Mouse (Mus musculus) spleen, adult 2 months (tissue): ENCODE measurements around the gene Fezf2. TPM values are rescaled to one million over a fixed set of nuclear protein-coding genes. Genes with fewer than 3 reads are reported as not detected.

ENCODE experiments used
- DNase-seq, 2 experiments: peaks; one replicate each; pipeline versions ENCODE4 v3.0.0 to v3.0.0-alpha.2; 2012 to 2021; ENCODE audit warnings: low spot score in 2 of 2, low read depth in 1 of 2
- H3K27ac ChIP-seq: fragments of 200-500 bp; 2 replicates; pipeline ENCODE4 v1.5.1; 2012; ENCODE audit warnings: low read length, inconsistent platforms; ENCODE audit not compliant: insufficient read depth
- H3K27me3 ChIP-seq: fragments of 200-500 bp; 2 replicates; pipeline ENCODE4 v1.6.1; 2012; ENCODE audit warnings: mild to moderate bottlenecking, moderate library complexity, low read length, inconsistent platforms; ENCODE audit not compliant: control insufficient read depth, insufficient read depth
- H3K36me3 ChIP-seq: fragments of 200-500 bp; 2 replicates; pipeline ENCODE4 v1.6.1; 2012; ENCODE audit warnings: mild to moderate bottlenecking, low read length, inconsistent platforms; ENCODE audit not compliant: control insufficient read depth, insufficient read depth
- H3K4me1 ChIP-seq: fragments of 200-500 bp; 2 replicates; pipeline ENCODE4 v1.6.1; 2011; ENCODE audit warnings: inconsistent platforms; ENCODE audit not compliant: control insufficient read depth, insufficient read depth, insufficient read length
- H3K4me3 ChIP-seq: fragments of 200-500 bp; 2 replicates; pipeline ENCODE4 v1.5.1; 2011; ENCODE audit warnings: mild to moderate bottlenecking, inconsistent platforms; ENCODE audit not compliant: insufficient read depth, insufficient read length; ENCODE audit errors: extremely low read depth
- CTCF ChIP-seq: fragments of 200-500 bp; IDR thresholded peaks from 2 replicates; pipeline ENCODE4 v1.5.1; 2011; ENCODE audit warnings: mild to moderate bottlenecking, inconsistent platforms; ENCODE audit not compliant: insufficient read depth, insufficient read length, insufficient replicate concordance; ENCODE audit errors: extremely low read depth
- POLR2A ChIP-seq: fragments of 200-500 bp; IDR thresholded peaks from 2 replicates; pipeline ENCODE4 v1.6.1; 2011; ENCODE audit warnings: low read depth, low read length, inconsistent platforms
- WGBS: fragments of 180-500 bp; shearing (Covaris S2); methylation state at CpG from one replicate; pipeline ENCODE4 v1.1.7; 2018; 5-methylcytosine and 5-hydroxymethylcytosine counted together
- polyA plus RNA-seq: library from polyadenylated mRNA; depleted of rRNA; stranded (reverse); fragments of >200 nt; gene quantifications from 2 replicates; pipeline ENCODE4 v1.2.3, GENCODE M21; 2012

Fezf2 gene
- polyA plus RNA-seq, 1 experiment, result not detected

DNA sequence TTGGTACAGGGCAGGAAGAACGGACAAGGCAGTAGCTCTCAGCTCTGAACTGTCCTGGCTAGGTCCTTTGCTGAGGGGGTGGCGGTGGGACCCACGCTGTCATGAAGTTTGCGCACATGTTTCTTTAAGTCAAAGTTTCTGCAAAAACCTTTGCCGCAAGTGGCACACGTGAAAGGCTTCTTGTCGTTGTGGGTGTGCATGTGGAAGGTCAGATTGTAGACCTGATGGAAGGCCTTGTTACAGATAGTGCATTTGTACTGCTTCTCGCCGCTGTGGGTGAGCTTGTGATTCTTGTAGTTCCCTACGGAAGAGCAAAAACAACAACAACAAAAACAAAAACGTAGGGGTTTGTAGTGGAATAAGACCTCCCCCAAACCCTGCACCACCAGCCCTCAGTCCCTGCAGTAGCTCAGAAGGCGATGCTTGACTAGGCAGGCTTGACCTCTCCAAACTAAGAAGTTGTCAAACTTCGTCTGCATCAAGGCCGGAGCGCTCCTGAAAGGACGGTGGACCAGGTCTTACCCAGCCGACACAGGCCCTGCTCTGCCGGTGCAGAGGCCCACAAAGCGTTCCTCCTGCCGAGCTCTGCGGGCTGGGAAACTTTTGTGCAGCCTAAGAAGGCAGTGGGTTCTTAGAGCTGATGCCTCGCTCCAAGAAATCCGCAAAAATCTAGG lies 5.4 kb downstream of the Fezf2 start:
- 7% methylated on average over 23 of the region's 23 CpGs for WGBS
- Histone ChIP-seq H3K27me3 (peaks cover 31% of the 10 kb centered on the region), H3K4me3 (no peak overlapping the region), H3K36me3 (no peaks in the 10 kb centered on the region), H3K4me1 (no peaks in the 10 kb centered on the region), H3K27ac (no peak overlapping the region)
- DNase-seq, result no peak
- no peak for TF ChIP-seq POLR2A
- no peak for TF ChIP-seq CTCF

- WGBS, result 14% methylated on average over 24 of the region's 24 CpGs
- no peak for TF ChIP-seq CTCF
- no peak for TF ChIP-seq POLR2A
- H3K36me3 ChIP-seq, result no peaks in the 10 kb centered on the region
- H3K27ac ChIP-seq, result no peak overlapping the region
- DNase-seq, result no peak
- peaks cover 31% of the 10 kb centered on the region for H3K27me3 ChIP-seq
- H3K4me1 ChIP-seq, result no peaks in the 10 kb centered on the region
- no peak overlapping the region for H3K4me3 ChIP-seq
These were observed 6.1 kb downstream of the Fezf2 start for GRCm38 (mm10) chr14:12341789-12342457.

- no peak for TF ChIP-seq POLR2A
- no peak for TF ChIP-seq CTCF
- 4% methylated on average over 42 of the region's 42 CpGs for WGBS
These were observed 6.8 kb downstream of the Fezf2 start for GRCm38 (mm10) chr14:12341075-12341788.

DNA sequence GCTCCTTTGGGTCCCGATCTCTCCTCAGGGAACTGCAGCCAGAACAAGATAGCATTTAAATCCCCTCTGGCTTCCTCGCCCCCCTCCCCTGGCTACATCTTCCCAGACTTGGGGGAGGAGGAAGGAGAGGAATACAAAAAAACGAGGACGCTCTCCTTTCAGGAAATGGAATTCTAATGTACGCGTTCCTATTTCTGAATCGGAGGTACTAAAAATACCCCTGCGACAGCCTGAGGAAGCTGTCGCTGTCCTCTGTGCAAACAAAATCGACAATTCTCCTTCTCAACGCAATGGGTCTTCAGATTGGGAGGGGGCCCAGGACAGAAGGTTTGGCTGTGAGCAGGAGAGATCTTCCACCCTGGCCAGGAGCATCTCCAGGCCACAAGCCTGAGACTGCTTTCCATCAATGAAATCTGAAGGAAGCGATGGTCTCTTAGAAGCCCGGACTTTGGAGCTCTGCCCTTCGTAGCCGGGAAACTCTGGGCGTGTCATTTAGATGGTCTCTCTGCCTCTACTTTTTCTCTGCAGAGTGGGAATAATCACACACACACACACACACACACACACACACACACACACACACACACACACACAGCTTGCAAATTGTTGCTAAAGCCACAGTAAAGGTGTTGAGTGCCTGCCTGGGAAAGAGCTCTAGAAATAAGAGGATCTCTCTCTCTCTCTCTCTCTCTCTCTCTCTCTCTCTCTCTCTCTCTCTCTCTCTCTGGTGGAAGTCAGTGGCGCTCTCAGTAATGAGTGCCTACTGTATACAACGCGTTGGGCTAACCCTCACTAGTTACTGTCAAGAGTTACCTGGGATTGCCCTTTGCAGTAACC lies 7.5 kb downstream of the Fezf2 start:
- Histone ChIP-seq H3K27ac (no peak overlapping the region), H3K27me3 (peaks cover 22% of the 10 kb centered on the region), H3K4me1 (no peaks in the 10 kb centered on the region), H3K4me3 (no peak overlapping the region), H3K36me3 (no peaks in the 10 kb centered on the region)
- DNase-seq, result no peak
- TF ChIP-seq POLR2A (no peak), CTCF (no peak)
- 8% methylated on average over 19 of the region's 19 CpGs for WGBS

More at GRCm38 (mm10) chr14:12341075-12341788, 6.8 kb downstream of the Fezf2 start:
- Histone ChIP-seq H3K27me3 (peaks cover 29% of the 10 kb centered on the region), H3K4me1 (no peaks in the 10 kb centered on the region), H3K27ac (no peak overlapping the region), H3K4me3 (no peak overlapping the region), H3K36me3 (no peaks in the 10 kb centered on the region)
- no peak for DNase-seq

DNA sequence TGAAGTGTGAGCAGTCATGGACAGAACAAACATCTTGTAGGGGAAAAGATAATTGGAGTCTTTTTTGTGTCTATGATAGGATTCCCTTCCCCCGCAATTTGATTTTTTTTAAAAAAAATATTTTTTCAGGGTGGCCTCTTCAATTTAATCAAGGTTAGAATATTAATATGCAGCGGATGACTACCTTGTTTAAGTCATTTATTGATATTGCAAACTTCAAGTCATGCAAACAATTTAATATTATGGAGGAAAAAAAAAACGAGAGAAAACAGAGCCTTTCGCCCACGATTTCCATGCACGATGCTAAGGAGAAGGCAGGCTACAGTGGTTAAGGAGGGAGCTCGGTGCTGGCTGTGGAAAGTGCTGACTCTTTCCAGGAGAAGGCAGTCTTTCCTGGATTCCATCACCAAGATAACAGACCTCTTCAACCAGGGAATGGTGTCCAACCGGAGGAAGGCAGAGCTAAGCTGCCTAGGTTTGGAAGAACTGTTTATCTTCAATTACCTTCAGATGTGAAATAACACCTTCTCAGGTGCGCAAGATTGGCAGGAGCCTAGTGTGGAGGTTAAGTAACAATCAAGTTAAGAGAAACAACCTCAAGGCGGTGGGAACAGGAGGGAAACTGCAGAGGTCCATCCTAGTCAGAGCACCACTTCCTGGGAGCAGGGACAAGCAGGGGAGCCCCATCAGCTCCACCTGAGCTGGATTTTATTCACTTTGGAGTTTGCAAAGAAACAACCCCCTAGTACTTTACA lies 9.0 kb downstream of the Fezf2 start:
- 9% methylated on average over 10 of the region's 10 CpGs for WGBS

More for the DNA sequence above, 9.0 kb downstream of the Fezf2 start:
- Histone ChIP-seq H3K4me3 (no peak overlapping the region), H3K27me3 (peaks cover 10% of the 10 kb centered on the region), H3K27ac (no peak overlapping the region), H3K4me1 (no peaks in the 10 kb centered on the region), H3K36me3 (no peaks in the 10 kb centered on the region)
- no peak for DNase-seq
- TF ChIP-seq CTCF (no peak), POLR2A (no peak)
